Mouse (Mus musculus) liver, embryonic 14.5 days (tissue): ENCODE results near the gene Edaradd.

Experiments used
- CTCF ChIP-seq: IDR thresholded peaks from 2 replicates; pipeline ENCODE4 v1.5.1; 2016; ENCODE audit warnings: antibody characterized with exemption, low read depth, control low read depth
- EP300 ChIP-seq: IDR thresholded peaks from 2 replicates; pipeline ENCODE4 v1.6.1; 2016; ENCODE audit warnings: antibody characterized with exemption, low read depth

- TF ChIP-seq CTCF (no peak), EP300 (no peak)
These were observed 86.4 kb downstream of the Edaradd start for GRCm38 (mm10) chr13:12433843-12434242.
